11 mouse cellular contexts compared by ENCODE assay signal in the genomic region with DNA sequence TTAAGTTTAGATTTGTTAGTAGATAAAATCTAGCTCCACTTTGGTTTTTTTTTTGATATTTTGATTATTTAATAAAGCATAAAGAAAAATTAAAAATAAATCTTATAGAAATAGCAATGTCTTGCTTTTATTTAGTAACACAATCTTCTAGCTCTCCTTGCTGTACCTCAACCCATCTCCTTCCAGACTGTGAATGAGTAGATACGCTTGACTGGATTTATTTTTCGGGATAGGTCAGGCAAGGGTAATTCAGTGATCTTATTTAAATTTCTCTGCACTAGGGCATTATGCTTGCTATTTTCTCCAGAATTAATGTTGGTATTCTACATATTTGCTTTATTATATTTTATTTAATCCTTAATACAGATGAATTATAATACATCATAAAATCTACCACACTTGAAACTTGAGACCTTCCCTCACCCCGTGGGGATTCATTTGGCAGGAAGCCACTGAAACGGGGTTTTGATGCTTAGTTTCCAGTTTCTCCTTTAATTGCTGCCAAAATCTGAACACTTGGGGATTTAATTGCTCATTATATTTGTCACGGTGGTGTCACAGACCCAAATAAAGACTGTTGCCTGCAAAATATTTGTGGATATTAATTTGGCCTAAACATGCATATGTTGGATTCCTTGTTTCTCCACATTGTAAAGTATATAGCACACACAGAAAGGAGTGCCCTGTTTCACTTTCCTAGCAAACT.
DNase-seq lines count a peak whose midpoint lies in the region; ATAC-seq lines count a peak whose summit lies in the region.
"Had no signal": no experiment of that assay in that cellular context is flagged by ENCODE, and none has a peak within 500 bp of the region (broad histone marks: within the 10 kb centered on the region; RNA-seq: fewer than 3 reads in every experiment).

No protein-coding gene starts in this region.

- no peak overlapping the region for H3K9ac ChIP-seq in hindbrain, embryonic 13.5 days
- H3K9ac ChIP-seq in hindbrain, embryonic 12.5 days = no peak overlapping the region
- no peak overlapping the region for H3K9ac ChIP-seq in forebrain, embryonic 14.5 days (ENCODE audit: low read length)
- H3K9ac ChIP-seq: limb, embryonic 13.5 days had no signal

- WGBS in hindbrain, embryonic 13.5 days = 42% methylated on average over 5 of the region's 5 CpGs
- 63% methylated on average over 5 of the region's 5 CpGs for WGBS in hindbrain, embryonic 12.5 days
- WGBS in forebrain, embryonic 14.5 days = 14% methylated on average over 5 of the region's 5 CpGs

- H3K36me3 ChIP-seq in hindbrain, embryonic 13.5 days = no peaks in the 10 kb centered on the region
- H3K36me3 ChIP-seq in hindbrain, embryonic 12.5 days = no peaks in the 10 kb centered on the region
- H3K36me3 ChIP-seq in forebrain, embryonic 14.5 days (ENCODE audit: control insufficient read depth, insufficient read depth, low read length) = no peaks in the 10 kb centered on the region
- H3K36me3 ChIP-seq: limb, embryonic 13.5 days had no signal

- H3K4me1 ChIP-seq in hindbrain, embryonic 13.5 days (replicated peaks) = no peaks in the 10 kb centered on the region
- peaks cover 3% of the 10 kb centered on the region; the same call in 1 of the 2 replicates for H3K4me1 ChIP-seq in hindbrain, embryonic 12.5 days
- H3K4me1 ChIP-seq in forebrain, embryonic 14.5 days (ENCODE audit: control insufficient read depth, insufficient read depth, low read length) = 0 out of 2 replicates have a peak, but pooled peaks cover 2% of the 10 kb centered on the region

- H3K27me3 ChIP-seq in hindbrain, embryonic 13.5 days = no peaks in the 10 kb centered on the region
- no peaks in the 10 kb centered on the region for H3K27me3 ChIP-seq in hindbrain, embryonic 12.5 days
- no peaks in the 10 kb centered on the region for H3K27me3 ChIP-seq in forebrain, embryonic 14.5 days (replicated peaks; ENCODE audit: control insufficient read depth, insufficient read depth, low read length)
- H3K27me3 ChIP-seq: limb, embryonic 13.5 days had no signal

- H3K27ac ChIP-seq in hindbrain, embryonic 13.5 days = no peak overlapping the region
- H3K27ac ChIP-seq in hindbrain, embryonic 12.5 days = no peak overlapping the region
- no peak overlapping the region for H3K27ac ChIP-seq in forebrain, embryonic 14.5 days (ENCODE audit: low read depth, low read length)
- H3K27ac ChIP-seq: layer of hippocampus, adult 2 months; limb, embryonic 13.5 days had no signal

- ATAC-seq in hindbrain, embryonic 13.5 days (ENCODE audit: low FRiP score) = 0 out of 2 replicates have a peak, but pooled peaks have one; percentile 17
- ATAC-seq in hindbrain, embryonic 12.5 days (ENCODE audit: low FRiP score) = no peak
- ATAC-seq in forebrain, embryonic 14.5 days = peak; percentile 81
- ATAC-seq in erythroid progenitor cell, adult 5-6 weeks (replicated peaks; ENCODE audit: low FRiP score, poor library complexity, severe bottlenecking) = no peak

- DNase-seq in adrenal gland, postnatal 14 days = peak; percentile 34
- peak; percentile 86 for DNase-seq in forebrain, embryonic 14.5 days (ENCODE audit: low spot score)
- peak; percentile 52 for DNase-seq in kidney, postnatal 14 days
- no peak for DNase-seq in spleen, postnatal 4 days (ENCODE audit: low spot score in 2 of 2)
- DNase-seq: lung, postnatal 14 days; right cerebral cortex, adult 18-20 months had no signal

- H3K4me2 ChIP-seq in hindbrain, embryonic 13.5 days = no peak overlapping the region
- H3K4me2 ChIP-seq in hindbrain, embryonic 12.5 days (replicated peaks) = no peak overlapping the region
- H3K4me2 ChIP-seq in forebrain, embryonic 14.5 days (ENCODE audit: low read length) = no peak overlapping the region
- H3K4me2 ChIP-seq: limb, embryonic 13.5 days had no signal

- no peak overlapping the region for H3K4me3 ChIP-seq in hindbrain, embryonic 13.5 days
- no peak overlapping the region for H3K4me3 ChIP-seq in hindbrain, embryonic 12.5 days
- H3K4me3 ChIP-seq in forebrain, embryonic 14.5 days (ENCODE audit: low read depth, low read length) = no peak overlapping the region
- H3K4me3 ChIP-seq: layer of hippocampus, adult 2 months; limb, embryonic 13.5 days had no signal

- H3K9me3 ChIP-seq in hindbrain, embryonic 13.5 days = no peaks in the 10 kb centered on the region
- H3K9me3 ChIP-seq in hindbrain, embryonic 12.5 days (replicated peaks) = no peaks in the 10 kb centered on the region
- H3K9me3 ChIP-seq in forebrain, embryonic 14.5 days (replicated peaks; ENCODE audit: control insufficient read depth, low read length) = no peaks in the 10 kb centered on the region
- H3K9me3 ChIP-seq: limb, embryonic 13.5 days had no signal

Comparison
In these comparisons a context has a peak if more than half of its experiments do, and no peak if none do; other contexts are left out.
1. ATAC-seq: peak in hindbrain, embryonic 13.5 days (single experiment) and forebrain, embryonic 14.5 days (single experiment); none in hindbrain, embryonic 12.5 days (single experiment) and erythroid progenitor cell, adult 5-6 weeks (single experiment).
2. DNase-seq: peak in adrenal gland, postnatal 14 days (single experiment), forebrain, embryonic 14.5 days (single experiment) and kidney, postnatal 14 days (single experiment); none in spleen, postnatal 4 days (0 of 2).